Mouse (Mus musculus): Measurements from ENCODE around the gene Gm10181. TPM values are rescaled to one million over a fixed set of nuclear protein-coding genes. Genes with fewer than 3 reads are reported as not detected.

Gm10181 gene
- polyA plus RNA-seq (2012; rRNA removed) = not detected in 2 replicates

DNA sequence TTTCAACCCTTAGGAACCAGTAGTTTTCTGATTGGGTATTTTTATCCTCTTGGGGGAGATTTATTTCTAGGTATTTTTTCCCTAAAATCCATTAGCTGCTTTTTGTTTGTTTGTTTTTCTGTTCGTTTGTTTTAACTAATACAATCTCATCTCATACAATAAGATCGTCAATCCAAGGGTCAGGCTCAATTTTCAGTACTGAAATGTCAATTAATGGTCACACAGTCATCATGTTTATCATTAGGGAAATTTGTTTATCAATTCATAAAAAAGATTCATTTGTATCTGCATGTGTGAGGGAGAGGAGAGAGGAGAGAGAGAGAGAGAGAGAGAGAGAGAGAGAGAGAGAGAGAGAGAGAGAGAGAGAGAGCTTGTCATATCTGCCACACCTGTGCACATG, at the start of gene Gm10181:
Gm10181 (plus strand) TSS at position 301 of the 400 bp plus-strand sequence.

Other genes with a start within 250 kb of the Gm10181 start
- 36.2 and 39.7 TPM in 2 replicates for gene Herpud2, start 62.4 kb downstream of the Gm10181 start, polyA plus RNA-seq (2012; rRNA removed)
- gene Sept7, start 163.0 kb downstream of the Gm10181 start, polyA plus RNA-seq (2012; rRNA removed) = 2.8 and 3.9 TPM in 2 replicates